ENCODE assay signal across 7 mouse cellular contexts in the genomic region with DNA sequence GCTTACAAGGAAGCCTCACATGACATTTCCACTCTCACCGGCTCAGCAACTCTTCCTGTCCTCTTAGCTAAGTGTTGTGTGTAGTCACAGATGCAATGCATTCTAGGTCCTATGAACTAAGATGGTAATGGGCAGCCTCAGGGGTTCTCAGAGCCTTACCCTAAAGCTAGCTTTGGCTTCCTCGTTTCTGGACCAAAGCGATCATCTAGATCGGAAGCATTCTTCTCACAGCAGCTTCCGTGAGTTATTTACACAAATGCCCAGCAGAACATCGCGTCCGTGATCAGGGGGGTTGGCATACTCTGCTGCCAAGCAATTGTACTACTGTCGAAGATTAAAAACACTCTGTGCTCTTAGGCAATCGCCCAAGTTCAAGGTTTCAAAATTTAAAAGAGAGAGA. TPM values are rescaled to one million over a fixed set of nuclear protein-coding genes. Genes with fewer than 3 reads are reported as not detected.
DNase-seq lines count a peak whose midpoint lies in the region; ATAC-seq and TF ChIP-seq lines count a peak whose summit lies in the region.

No protein-coding gene starts in this region.

- H3K4me1 ChIP-seq in intestine, embryonic 16.5 days (ENCODE audit: control insufficient read depth, insufficient read depth, low read length), result no peaks in the 10 kb centered on the region
- peaks cover 6% of the 10 kb centered on the region; the same call in 1 of the 2 replicates for H3K4me1 ChIP-seq in lung, postnatal 0 days (ENCODE audit: insufficient read depth, low read depth, low read length)

- peak; percentile 24 to 33 for DNase-seq in B cell, adult 2 months
- peak; percentile 36 for DNase-seq in ES-CJ7 (ENCODE audit: low read depth, low spot score)
- peak; percentile 52 for DNase-seq in gastrocnemius, postnatal 25 days
- DNase-seq in lung, postnatal 0 days (ENCODE audit: low spot score), result peak; percentile 90
- peak; percentile 31 for DNase-seq in splenic B cell, adult 2 months (ENCODE audit: low read depth, low spot score)
- no peak for DNase-seq in frontal cortex, postnatal 36 days (ENCODE audit: low spot score in 2 of 2)

- peak; percentile 32; the same call in 1 of the 2 replicates for ATAC-seq in intestine, embryonic 16.5 days
- ATAC-seq in lung, postnatal 0 days, result peak; percentile 76

- 13% methylated on average over 10 of the region's 10 CpGs for WGBS in intestine, embryonic 16.5 days
- 3% methylated on average over 10 of the region's 10 CpGs for WGBS in lung, postnatal 0 days

- H3K27ac ChIP-seq in intestine, embryonic 16.5 days (ENCODE audit: low read length), result no peak overlapping the region
- peak overlapping the region; percentile 95 for H3K27ac ChIP-seq in lung, postnatal 0 days (ENCODE audit: low read length)

- peak overlapping the region; percentile 85 for H3K4me2 ChIP-seq in intestine, embryonic 16.5 days (ENCODE audit: low read depth, low read length)
- peak overlapping the region; percentile 76 for H3K4me2 ChIP-seq in lung, postnatal 0 days (replicated peaks; ENCODE audit: low read depth, low read length)

- H3K36me3 ChIP-seq in intestine, embryonic 16.5 days (ENCODE audit: control insufficient read depth, insufficient read depth, low read length), result no peaks in the 10 kb centered on the region
- H3K36me3 ChIP-seq in lung, postnatal 0 days (ENCODE audit: insufficient read depth, low read length), result no peaks in the 10 kb centered on the region
- no peaks in the 10 kb centered on the region for H3K36me3 ChIP-seq in splenic B cell, adult 2 months (ENCODE audit: control insufficient read depth, insufficient read depth, low read length, poor library complexity, severe bottlenecking)

- no peaks in the 10 kb centered on the region for H3K9me3 ChIP-seq in intestine, embryonic 16.5 days (ENCODE audit: control insufficient read depth, low read length)
- no peaks in the 10 kb centered on the region for H3K9me3 ChIP-seq in lung, postnatal 0 days (ENCODE audit: low read length)

- peak; percentile 90 for TF ChIP-seq EP300 in lung, postnatal 0 days (IDR thresholded peaks at IDR 0.05)

- H3K4me3 ChIP-seq in intestine, embryonic 16.5 days (ENCODE audit: low read length), result peak overlapping the region; percentile 63; the same call in 1 of the 2 replicates
- peak overlapping the region; percentile 43 for H3K4me3 ChIP-seq in lung, postnatal 0 days (ENCODE audit: low read depth, low read length)

- TF ChIP-seq CTCF in lung, postnatal 0 days (IDR thresholded peaks at IDR 0.05), result no peak

- no peaks in the 10 kb centered on the region for H3K27me3 ChIP-seq in intestine, embryonic 16.5 days (replicated peaks; ENCODE audit: control insufficient read depth, insufficient read depth, low read length)
- H3K27me3 ChIP-seq in lung, postnatal 0 days (replicated peaks; ENCODE audit: insufficient read depth, low read length), result no peaks in the 10 kb centered on the region
- H3K27me3 ChIP-seq in splenic B cell, adult 2 months (ENCODE audit: control insufficient read depth, insufficient read depth, low read length, poor library complexity, severe bottlenecking), result no peaks in the 10 kb centered on the region

- peak overlapping the region; percentile 71; the same call in 1 of the 2 replicates for H3K9ac ChIP-seq in intestine, embryonic 16.5 days (ENCODE audit: low read depth, low read length)
- H3K9ac ChIP-seq in lung, postnatal 0 days (replicated peaks; ENCODE audit: low read depth), result no peak overlapping the region; the same call in 1 of the 2 replicates

RNA-seq across cellular contexts. Expression of a gene that starts 19.1 kb away (rescaled TPM):
- total RNA-seq in gastrocnemius, postnatal 25 days (2021), result 100 to 1,000 TPM in 1 of 2 experiments, 10 to 100 TPM in 1; 46.4 to 185 TPM
- 14.5 and 16.2 TPM in 2 replicates for polyA plus RNA-seq in intestine, embryonic 16.5 days (2015; fragmentation: Nextera tagmentation; extraction: Ambion mirVana)
- 17.7 and 18.3 TPM in 2 replicates for polyA plus RNA-seq in lung, postnatal 0 days (2015; fragmentation: Nextera tagmentation; extraction: Ambion mirVana)

Comparison
In these comparisons a context has a peak if more than half of its experiments do, and no peak if none do; other contexts are left out.
1. DNase-seq: peak in B cell, adult 2 months (2 of 2), ES-CJ7 (single experiment), gastrocnemius, postnatal 25 days (single experiment), lung, postnatal 0 days (single experiment) and splenic B cell, adult 2 months (single experiment); none in frontal cortex, postnatal 36 days (0 of 2).